Comparison of ENCODE assay signal across 27 mouse cellular contexts in genomic region chr2:11433353-11433752, GRCm38 (mm10).
DNase-seq lines count a peak whose midpoint lies in the region; ATAC-seq and TF ChIP-seq lines count a peak whose summit lies in the region.
"Had no signal": no experiment of that assay in that cellular context is flagged by ENCODE, and none has a peak within 500 bp of the region (broad histone marks: within the 10 kb centered on the region; RNA-seq: fewer than 3 reads in every experiment).

No protein-coding gene starts in this region.

- ATAC-seq in kidney, embryonic 16.5 days (ENCODE audit: low FRiP score, low TSS enrichment): no peak
- ATAC-seq: forebrain, embryonic 15.5 days; hindbrain, embryonic 16.5 days had no signal

- peaks cover 12% of the 10 kb centered on the region for H3K4me1 ChIP-seq in kidney, adult 2 months (ENCODE audit: control insufficient read depth, insufficient read depth, low read length)
- H3K4me1 ChIP-seq in kidney, embryonic 16.5 days (ENCODE audit: insufficient read depth, low read length): peaks cover 17% of the 10 kb centered on the region
- H3K4me1 ChIP-seq in thymus, adult 2 months (replicated peaks; ENCODE audit: control insufficient read depth, insufficient read depth, low read length): peaks cover 4% of the 10 kb centered on the region; the same call in 1 of the 2 replicates
- H3K4me1 ChIP-seq: embryonic facial prominence, embryonic 13.5 days; forebrain, embryonic 12.5 days; forebrain, embryonic 15.5 days had no signal

- H3K9me3 ChIP-seq in kidney, embryonic 16.5 days (ENCODE audit: low read length): no peaks in the 10 kb centered on the region
- H3K9me3 ChIP-seq: embryonic facial prominence, embryonic 10.5 days; embryonic facial prominence, embryonic 13.5 days; forebrain, embryonic 12.5 days; forebrain, embryonic 15.5 days; G1E; heart, embryonic 10.5 days; hindbrain, embryonic 13.5 days had no signal

- no peak for TF ChIP-seq CTCF in kidney, adult 2 months (conservative IDR thresholded peaks at IDR 0.05; ENCODE audit: insufficient read depth, insufficient read length, low read depth, low read length)
- no peak for TF ChIP-seq CTCF in thymus, adult 2 months (IDR thresholded peaks at IDR 0.05; ENCODE audit: borderline replicate concordance, control insufficient read depth, extremely low read depth, insufficient read depth, low read length, poor library complexity)

- no peak overlapping the region for H3K9ac ChIP-seq in kidney, embryonic 16.5 days (replicated peaks; ENCODE audit: low read length)
- H3K9ac ChIP-seq: embryonic facial prominence, embryonic 13.5 days; forebrain, embryonic 12.5 days; forebrain, embryonic 15.5 days; hindbrain, embryonic 13.5 days had no signal

- peak overlapping the region; percentile 24; the same call in 1 of the 2 replicates for H3K27ac ChIP-seq in kidney, adult 2 months (ENCODE audit: insufficient read depth, low read depth, low read length)
- H3K27ac ChIP-seq in kidney, embryonic 16.5 days (ENCODE audit: low read length): peak overlapping the region; percentile 47; the same call in 1 of the 2 replicates
- no peak overlapping the region for H3K27ac ChIP-seq in thymus, adult 2 months (ENCODE audit: control insufficient read depth, insufficient read depth, low read length)
- H3K27ac ChIP-seq: embryonic facial prominence, embryonic 10.5 days; embryonic facial prominence, embryonic 13.5 days; forebrain, embryonic 12.5 days; forebrain, embryonic 15.5 days; heart, adult 2 months; heart, embryonic 10.5 days; hindbrain, embryonic 13.5 days had no signal

- WGBS in kidney, adult 2 months: 65% methylated on average over 5 of the region's 5 CpGs
- 73% methylated on average over 5 of the region's 5 CpGs for WGBS in kidney, embryonic 16.5 days
- WGBS in thymus, adult 2 months: 94% methylated on average over 5 of the region's 5 CpGs

- H3K4me3 ChIP-seq in kidney, adult 2 months (ENCODE audit: insufficient read depth, low read depth, low read length): no peak overlapping the region
- no peak overlapping the region for H3K4me3 ChIP-seq in kidney, embryonic 16.5 days (ENCODE audit: low read length)
- no peak overlapping the region for H3K4me3 ChIP-seq in thymus, adult 2 months (ENCODE audit: control insufficient read depth, insufficient read depth, low read length)
- H3K4me3 ChIP-seq: embryonic facial prominence, embryonic 10.5 days; embryonic facial prominence, embryonic 13.5 days; erythroblast, embryonic 14.5 days; forebrain, embryonic 12.5 days; forebrain, embryonic 15.5 days; heart, adult 2 months; heart, embryonic 10.5 days; hindbrain, embryonic 13.5 days had no signal

- no peaks in the 10 kb centered on the region for H3K27me3 ChIP-seq in kidney, adult 2 months (replicated peaks; ENCODE audit: control insufficient read depth, insufficient read depth, low read length)
- H3K27me3 ChIP-seq in kidney, embryonic 16.5 days (ENCODE audit: insufficient read depth, low read length): no peaks in the 10 kb centered on the region
- H3K27me3 ChIP-seq in thymus, adult 2 months (ENCODE audit: control insufficient read depth, insufficient read depth, low read length): no peaks in the 10 kb centered on the region
- H3K27me3 ChIP-seq: CH12.LX; embryonic facial prominence, embryonic 13.5 days; forebrain, embryonic 12.5 days; forebrain, embryonic 15.5 days; hindbrain, embryonic 13.5 days had no signal

- no peaks in the 10 kb centered on the region for H3K36me3 ChIP-seq in kidney, adult 2 months (ENCODE audit: control insufficient read depth, insufficient read depth, low read length)
- H3K36me3 ChIP-seq in kidney, embryonic 16.5 days (ENCODE audit: insufficient read depth, low read length): no peaks in the 10 kb centered on the region
- no peaks in the 10 kb centered on the region for H3K36me3 ChIP-seq in thymus, adult 2 months (ENCODE audit: control insufficient read depth, insufficient read depth, low read length)
- H3K36me3 ChIP-seq: embryonic facial prominence, embryonic 10.5 days; embryonic facial prominence, embryonic 13.5 days; forebrain, embryonic 12.5 days; forebrain, embryonic 15.5 days; G1E; heart, embryonic 10.5 days; hindbrain, embryonic 13.5 days had no signal

- TF ChIP-seq POLR2A in kidney, adult 2 months (IDR thresholded peaks at IDR 0.05; ENCODE audit: low read depth, low read length): no peak
- TF ChIP-seq POLR2A in thymus, adult 2 months (IDR thresholded peaks at IDR 0.05; ENCODE audit: control insufficient read depth, extremely low read depth, insufficient read depth, low read length, poor library complexity): no peak

- no peak overlapping the region for H3K4me2 ChIP-seq in kidney, embryonic 16.5 days (replicated peaks; ENCODE audit: low read depth, low read length)
- H3K4me2 ChIP-seq: embryonic facial prominence, embryonic 13.5 days; forebrain, embryonic 12.5 days; forebrain, embryonic 15.5 days; hindbrain, embryonic 13.5 days had no signal

- DNase-seq in kidney, adult 2 months: peak; percentile 40
- no peak for DNase-seq in kidney, adult 18-20 months
- DNase-seq in kidney, adult 9 months: no peak
- DNase-seq in kidney, postnatal 36 days: peak; percentile 19 to 24
- peak; percentile 81 for DNase-seq in retina, postnatal 1 day
- DNase-seq in thymus, adult 2 months: no peak
- DNase-seq in thymus, postnatal 36 days: no peak
- DNase-seq: adrenal gland, adult 2 months; adrenal gland, postnatal 14 days; B cell, adult 2 months; cerebellum, adult 11-12 months; cerebellum, adult 8-10 months; cerebellum, postnatal 14 days; embryo, embryonic 11 days; gastrocnemius, postnatal 25 days; heart, adult 2 months had no signal

Comparison
In these comparisons a context has a peak if more than half of its experiments do, and no peak if none do; other contexts are left out.
1. DNase-seq: peak in kidney, adult 2 months (single experiment), kidney, postnatal 36 days (2 of 2) and retina, postnatal 1 day (single experiment); none in kidney, adult 18-20 months (single experiment), kidney, adult 9 months (single experiment), thymus, adult 2 months (single experiment) and thymus, postnatal 36 days (0 of 2).